Mouse (Mus musculus) thymus, postnatal 4 days (tissue): ENCODE measurements around the gene Adgrf3.
A peak's percentile ranks its signal among the peaks of the same experiment; 100 is the strongest.

Experiments used
- DNase-seq: peaks from one replicate; pipeline ENCODE4 v3.0.0; 2021

Adgrf3 gene

DNA sequence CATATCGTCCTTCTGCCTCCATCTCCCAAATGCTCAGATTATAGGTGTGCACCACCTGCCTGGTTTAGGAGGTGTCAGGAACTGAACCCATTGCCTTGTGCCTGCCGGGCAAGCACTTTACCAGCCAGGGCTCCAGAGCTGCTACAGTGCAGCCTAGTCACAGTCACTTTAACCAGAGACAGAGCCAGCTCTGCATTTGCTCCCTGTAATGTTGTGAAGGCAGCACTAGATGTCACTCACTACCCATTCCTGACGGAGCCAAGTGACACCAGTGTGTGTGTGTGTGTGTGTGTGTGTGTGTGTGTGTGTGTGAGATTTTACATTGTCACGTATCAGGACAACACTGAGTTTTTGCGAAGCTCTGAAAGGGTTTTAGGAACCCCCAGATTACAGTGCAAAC, 4.0 kb downstream of the Adgrf3 start:
- peak; percentile 31 for DNase-seq

DNA sequence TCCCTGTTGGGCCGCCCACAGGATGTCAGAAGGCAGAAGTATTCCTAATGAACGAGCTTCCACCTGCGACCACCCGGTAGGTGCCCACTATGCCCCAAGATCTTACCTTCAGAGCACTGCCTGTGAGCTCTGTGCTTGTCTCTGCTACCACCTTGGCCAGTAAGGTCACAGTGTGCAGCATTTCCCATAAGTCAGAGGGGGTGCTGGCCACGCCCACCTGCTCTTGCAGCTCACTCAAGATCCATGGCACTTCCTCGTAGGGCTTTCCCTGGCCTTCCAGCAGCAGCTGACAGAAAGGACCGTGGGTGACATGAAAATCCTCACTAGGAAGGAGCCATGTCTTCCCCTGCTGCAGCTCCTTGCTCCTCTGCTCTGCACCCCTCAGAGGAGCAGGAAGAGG, 7.3 kb downstream of the Adgrf3 start:
- peak; percentile 60 for DNase-seq

DNA sequence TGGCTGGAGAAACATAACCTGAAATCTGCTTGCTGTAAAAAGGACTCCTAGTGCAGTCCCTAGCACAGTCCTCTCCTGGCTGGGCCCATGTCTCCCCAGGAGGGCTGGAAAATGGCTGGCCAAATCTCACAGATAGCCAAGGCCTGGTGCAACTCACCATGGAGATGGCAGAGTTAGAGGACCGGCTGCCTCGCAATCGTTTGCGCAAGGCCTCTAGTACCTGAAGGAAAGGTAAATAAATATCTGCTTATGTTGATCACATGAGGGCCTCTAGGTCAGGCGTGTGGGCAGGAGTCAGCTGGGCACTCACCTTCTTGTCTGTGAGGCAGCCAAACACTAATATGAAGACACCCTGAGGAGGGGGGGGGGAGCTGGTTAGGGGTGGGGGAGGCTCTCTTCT, 10.2 kb downstream of the Adgrf3 start:
- DNase-seq, result no peak

DNA sequence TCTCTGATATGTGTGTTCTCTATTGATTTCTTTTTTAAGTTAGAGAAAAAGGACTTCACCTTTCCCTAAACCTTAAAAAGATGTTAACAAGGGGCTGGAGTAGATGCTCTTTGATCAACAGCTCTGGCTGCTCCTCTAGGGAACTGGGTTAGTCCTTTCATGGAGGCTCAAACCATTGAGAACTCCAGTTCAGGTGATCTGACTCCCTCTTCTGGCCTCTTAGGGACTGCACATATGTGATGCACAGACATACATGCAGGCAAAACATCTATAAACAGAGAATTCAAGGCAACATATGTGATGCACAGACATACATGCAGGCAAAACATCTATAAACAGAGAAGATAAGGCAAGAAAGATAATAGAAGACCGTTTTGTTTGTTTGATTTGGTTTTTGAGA, 13.1 kb downstream of the Adgrf3 start:
- no peak for DNase-seq

DNA sequence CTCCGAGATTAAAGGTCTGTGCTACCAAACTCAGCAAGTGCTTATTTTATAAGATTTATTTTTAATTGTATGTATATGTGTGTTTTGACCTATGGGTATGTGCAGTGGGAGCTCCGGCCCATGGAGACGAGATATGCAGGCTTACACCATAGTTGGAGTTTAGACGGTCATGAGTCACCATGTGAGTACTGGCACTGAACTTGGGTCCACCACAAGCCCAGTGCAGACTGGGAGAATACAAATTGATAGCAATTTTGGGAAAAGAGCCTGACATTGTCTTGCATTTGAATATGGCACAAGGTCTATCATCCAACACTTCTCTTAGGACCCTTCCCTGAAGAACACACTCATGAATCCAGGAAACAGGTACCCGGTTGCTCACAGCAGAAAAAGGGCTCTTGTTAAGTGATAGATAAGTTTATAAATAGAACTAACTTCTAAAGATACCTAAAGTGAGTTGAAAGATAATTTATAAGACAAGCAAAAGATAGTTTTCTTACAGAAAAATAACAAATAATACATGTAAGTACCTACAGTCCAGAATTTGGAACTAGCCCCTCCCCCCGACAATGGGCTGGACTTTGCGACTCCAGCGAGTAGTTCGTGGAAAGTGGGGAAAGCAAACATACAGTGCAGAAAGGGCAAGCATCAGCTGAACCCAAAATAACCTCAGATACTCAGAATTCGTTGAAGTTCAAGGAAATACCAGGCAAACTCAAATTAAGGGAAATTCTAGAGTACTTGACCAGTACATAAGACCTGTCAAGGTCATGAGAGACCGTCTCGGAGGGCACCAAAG, 17.6 kb downstream of the Adgrf3 start:
- no peak for DNase-seq

DNA sequence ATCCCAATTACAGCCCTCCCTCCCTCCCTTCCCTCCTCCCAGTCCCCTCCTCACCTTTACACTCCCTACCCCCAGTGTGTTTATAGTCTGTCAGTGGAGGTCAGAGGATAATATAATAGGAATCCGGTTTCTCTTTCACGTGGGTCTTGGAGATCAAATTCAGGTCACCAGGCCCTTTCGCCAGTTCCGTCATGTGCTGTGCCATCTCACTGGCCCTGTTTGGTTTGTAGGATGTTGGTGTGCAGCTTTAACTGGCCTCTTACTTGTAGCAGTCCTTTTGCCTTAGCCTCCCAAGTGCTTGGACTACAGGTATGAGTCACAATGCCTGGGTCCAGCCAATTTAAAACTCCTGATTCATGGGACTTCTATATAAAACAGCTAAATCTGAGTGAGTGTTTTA, 29.7 kb downstream of the Adgrf3 start:
- no peak for DNase-seq

DNA sequence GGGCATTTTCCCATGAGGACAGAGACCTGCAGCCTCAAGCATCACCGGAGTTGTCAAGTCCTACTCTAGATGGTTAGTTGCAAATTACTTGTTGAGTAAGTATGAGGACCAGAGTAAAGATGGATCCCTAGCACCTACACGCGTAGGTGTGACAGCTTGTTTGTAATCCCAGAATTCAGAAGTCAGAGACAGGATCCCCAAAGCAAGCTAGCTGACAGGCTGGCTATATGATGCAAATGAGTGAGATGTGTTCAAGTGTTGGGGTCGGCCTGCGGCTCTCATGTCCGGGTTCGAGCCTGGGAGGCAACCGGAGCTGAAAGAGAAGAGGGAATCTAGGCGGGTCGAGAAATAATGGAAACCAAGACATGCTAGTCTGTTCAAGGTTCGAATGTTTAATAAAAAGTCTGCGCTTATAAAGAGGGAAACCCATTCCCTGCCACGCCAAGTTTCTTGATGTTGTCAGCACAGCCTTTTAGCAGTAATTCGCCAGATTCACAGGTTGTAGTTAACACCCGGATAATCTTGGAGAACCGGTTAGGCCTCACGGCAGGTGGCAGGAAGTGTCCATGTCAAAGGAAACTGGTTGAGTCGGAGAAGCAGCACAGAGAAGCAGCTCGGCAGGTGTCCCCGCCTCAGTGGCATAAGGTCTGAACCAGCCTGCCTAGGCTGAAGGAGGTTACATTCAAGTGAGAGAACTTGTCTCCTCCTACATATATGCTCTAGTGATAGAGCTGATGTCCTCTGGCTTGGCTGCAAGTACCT, 32.4 kb downstream of the Adgrf3 start:
- DNase-seq, result no peak

DNA sequence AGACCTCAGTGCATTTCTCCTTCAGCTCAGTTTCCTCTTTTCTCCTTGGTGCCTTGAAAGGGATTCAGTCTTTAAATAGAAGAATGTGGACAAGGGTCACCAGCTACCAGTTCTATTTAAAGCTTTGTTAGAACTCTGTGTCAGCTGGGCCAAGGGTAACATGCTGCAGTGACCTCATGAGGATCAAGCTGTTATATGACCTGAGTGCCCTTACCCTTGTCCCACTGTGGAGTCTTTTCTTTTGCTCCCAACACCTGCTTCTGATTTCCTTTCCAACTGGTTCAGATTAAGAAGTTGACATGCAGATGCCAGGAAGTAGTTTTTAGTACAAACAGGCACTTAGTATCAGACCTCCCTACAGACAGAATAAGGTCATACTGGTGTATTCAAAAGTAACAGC, 33.4 kb downstream of the Adgrf3 start:
- no peak for DNase-seq

DNA sequence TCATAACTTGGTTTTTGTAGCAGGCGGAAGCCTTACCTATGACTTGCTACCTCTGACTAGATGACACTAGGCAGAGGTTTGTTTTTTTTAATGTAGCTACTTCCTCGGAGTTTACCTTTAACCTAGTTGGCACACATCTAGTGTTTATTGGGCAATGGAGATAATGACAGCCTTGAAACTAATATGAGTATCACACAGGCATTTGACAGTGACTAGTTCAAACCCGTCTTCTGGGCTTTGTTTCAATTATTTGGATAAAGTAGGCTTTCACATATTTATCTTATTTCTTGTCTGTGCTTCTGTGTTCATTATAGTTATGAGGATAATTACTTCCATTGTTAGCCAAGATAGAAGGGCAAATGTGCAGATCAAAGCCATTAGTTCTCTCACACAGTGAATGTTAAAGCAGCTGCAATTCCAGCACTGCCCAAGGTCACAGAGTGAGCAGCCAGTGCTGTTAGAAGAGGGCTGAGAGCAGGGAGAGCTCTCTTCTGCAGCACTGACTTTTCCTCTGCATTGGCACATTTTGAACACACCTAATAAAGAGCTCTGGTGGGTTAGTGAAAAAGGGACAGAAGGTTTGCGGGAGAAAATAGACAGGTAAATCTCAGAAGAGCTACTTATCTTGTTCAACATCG, 35.1 kb downstream of the Adgrf3 start:
- DNase-seq, result no peak

DNA sequence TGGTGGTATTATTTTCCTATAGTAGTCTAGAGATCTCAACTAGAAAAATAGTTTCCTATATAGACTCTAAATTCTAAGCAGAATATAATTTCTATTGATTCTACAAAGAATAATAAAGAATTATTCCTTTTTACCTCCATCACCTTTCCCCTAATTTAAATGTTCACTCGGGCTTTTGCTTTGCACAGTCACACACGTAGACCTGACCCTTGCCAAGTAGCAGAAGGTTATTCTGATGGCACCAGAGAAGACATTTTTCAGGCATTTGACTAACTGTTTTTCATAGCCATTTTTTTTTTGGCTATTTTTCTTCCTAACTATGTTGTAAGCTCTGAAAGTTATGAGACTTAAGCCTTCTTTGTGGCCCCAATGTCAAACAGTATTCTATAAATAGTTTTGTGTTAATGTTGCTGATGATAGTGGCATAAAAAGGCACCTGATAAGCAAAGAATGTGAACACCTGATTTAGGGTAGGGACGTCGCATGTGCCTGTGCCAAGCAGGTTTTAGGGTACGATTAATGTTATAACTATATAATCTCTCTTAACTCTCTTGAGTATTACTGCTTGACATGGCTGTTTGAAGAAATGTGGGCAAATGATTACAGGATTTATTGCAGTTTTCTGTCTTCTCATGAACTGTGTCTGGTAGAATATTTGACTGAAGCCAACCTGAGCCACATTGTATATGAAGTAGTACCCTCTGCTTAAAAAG, 40.1 kb downstream of the Adgrf3 start:
- no peak for DNase-seq

DNA sequence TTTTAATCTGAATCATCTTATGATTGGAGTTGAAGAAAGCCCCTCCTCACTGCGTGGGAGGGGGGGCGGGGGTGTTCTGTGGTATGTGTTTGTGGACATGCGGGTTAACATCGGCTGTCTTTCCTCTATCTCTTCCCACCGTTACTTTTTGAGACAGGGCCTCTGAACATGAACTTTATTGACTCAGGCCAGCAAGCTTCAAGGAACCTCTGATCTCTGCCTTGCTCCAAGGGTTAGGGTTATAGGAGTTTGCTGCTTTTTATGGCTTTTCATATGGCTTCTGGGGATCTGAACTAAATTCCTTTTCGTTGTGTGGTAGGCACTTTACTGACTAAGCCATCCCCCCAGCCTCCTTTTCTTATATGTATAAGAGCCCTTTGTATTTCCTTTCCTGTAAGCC, 43.2 kb downstream of the Adgrf3 start:
- no peak for DNase-seq

DNA sequence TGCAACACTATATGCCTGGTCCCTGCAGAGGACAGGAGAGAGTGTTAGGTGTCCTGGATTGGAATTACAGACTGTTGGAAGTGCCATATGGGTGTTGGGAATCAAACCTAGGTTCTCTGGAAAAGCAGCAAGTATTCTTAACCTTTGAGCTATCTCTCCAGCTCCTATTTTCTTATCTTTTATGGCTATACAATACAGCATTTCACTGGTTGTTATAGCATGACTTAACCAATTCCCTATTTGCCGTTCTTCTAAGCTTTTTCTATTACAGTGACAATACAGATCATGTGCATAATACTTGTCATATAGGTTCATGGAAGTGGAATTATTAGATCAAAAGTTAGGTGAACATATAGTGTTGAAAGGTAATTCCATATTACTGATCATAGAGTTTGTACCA, 43.7 kb downstream of the Adgrf3 start:
- no peak for DNase-seq

DNA sequence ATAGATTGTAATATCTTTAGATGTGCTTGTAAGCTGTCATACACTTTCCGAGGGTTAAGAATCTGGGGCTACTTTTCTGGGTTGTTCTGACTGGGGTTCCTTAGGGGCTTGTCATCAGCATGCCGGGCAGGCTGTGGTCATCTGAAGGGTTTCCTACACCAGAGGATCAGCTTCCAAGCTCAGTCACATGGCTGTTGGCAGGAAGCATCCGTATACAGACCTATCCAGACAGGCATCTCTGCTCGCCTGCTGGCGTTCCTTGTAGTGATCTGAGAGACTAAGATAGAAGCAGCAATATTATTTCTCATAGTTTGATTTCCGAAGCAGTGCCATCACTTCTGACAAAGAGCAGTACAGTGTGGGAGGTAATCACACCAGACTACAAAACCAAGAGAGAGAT, 45.9 kb downstream of the Adgrf3 start:
- DNase-seq, result no peak

DNA sequence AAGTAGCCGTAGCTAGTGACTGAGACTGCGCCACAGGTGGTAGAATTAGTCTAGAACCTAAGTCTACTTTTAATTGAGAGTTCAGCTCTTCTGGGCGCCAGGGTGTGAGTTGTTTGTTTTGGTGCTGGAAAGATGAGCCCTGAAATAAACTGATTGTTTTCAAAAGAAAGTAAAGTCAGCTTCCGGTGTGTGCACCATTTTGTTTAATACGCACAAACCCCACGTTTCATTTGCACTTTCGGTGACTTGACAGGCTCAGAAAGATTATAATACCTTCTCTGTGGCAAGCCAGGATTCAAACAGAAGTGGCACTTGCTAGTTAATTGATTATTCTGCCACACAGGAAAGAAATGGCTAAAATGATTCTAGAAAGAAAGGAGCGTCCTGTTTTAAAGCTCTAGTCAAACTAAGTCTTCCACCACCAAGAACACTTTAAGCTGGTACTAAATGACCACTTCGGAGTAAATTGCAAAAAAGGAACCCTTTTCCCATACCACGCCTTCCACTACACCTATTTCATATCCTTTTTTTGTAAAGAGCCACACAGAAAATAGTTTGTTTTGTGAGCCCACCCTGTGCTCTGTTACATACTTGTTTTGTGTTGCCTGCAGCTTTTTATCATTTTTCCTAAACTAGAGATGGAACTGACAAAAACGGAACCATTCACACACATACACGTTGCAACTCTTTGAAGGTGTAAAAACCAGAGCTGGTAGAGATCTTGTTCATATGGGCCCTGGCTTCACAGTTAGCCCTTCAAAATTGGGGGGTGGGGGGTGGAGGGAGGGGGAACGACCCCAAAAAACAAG, 49.5 kb downstream of the Adgrf3 start:
- no peak for DNase-seq

DNA sequence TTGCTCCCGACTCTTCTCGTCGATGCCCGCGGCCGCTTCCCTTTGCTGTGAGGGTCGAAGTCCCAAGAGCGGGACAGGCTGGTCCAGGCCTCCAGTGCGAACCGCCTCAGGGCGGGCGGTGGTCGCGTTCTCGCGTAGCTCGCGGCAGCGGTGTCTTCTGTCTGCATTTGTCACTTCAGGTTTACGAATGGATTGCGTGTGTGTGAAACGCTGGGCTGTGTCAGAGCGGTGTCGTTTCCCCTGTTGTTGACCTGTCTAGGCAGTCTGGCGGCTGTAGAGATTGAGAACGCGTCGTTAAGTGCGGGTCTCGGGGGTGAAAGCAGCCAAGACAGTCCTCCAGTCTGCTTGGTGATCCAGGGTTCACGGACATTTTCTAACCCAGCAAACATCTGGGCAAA, 50.1 kb downstream of the Adgrf3 start:
- DNase-seq, result no peak

DNA sequence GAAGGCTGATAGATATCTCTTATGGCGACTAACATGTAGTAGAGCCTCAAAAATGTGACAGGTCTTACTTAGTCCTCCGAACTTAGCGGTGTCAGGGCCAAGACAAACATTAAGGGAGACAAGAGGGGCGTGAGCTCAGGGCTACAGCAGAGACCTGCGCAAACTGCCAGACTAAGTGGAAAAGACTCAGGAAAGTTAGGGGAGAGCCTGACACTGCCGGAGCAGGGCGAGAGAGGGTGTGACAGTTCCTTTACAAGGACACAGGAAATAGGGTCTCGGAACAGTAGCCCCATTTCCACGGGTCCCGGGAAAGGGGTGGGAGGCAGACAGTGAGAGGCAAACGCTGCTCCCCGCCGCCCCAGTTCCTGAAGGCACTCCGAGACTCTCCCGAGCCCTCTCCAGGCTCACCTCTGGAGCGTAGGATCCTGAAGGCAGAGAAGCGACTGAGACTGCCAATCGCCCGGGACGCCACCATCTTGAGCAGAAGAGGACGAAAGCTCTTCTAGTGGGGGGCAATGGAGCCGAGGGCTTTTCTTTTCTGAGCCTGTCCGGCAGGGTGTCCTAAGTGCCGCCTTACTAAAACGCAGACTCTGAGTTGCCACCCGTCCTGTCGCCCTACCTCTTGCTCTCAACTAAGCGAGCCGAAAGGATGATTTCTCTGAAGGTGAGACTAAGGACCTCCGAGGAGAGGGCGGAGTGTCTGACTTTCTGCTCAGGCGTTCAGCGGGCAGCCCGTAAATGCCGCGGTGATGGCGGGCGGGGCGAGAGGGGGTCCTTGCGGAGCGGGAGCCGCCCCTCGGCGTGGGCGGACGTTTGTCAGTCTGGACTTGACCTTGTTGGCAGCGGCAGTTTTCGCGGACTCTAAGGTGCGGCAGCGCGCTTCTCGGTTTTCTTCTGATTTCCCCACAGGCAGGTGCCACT, 50.8 kb downstream of the Adgrf3 start, which contains the start of the genes Hadha and Hadhb:
Gene Hadha, minus strand, starts transcription at position 689 of the 921 bp plus-strand sequence.
Gene Hadhb, plus strand, starts transcription at position 775 of the 921 bp plus-strand sequence.
- peak; percentile 95 for DNase-seq

DNA sequence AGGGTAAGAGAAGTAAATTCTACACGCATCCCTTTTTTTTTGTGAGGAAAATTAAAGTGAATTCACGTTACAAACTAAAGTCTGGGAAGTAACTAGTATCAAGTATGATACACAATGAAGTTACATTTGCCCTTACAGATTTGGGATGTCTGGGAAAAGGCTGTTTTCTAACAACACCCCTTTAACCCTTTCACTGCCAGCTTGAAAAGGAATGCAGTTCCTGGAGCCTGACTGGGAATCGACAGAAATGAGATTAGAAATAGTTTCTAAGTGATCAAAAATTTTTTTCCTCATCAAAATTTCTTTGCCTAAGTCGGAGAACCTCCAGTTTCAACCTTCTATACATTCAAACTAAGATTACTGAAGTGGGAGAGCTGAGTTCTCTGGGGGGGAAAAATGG, 51.5 kb downstream of the Adgrf3 start:
- no peak for DNase-seq

DNA sequence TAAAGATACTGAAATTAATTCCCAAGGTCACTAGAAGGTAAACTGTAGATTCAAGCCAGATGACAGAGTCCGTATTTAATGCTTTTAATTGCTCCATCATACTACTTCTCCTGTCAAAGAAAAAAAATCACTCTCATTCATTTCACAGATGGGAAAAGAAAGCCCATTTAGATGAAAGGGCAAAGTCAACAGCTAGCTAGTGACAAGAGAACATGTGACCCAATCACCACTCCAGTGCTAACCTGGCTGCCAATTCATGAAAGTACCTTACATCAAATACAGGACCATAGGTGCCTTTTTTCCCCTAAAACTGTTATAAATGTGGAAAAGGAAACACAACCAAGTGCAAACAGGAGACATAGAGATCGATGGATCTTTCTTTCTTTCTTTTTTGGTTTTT, 52.3 kb downstream of the Adgrf3 start:
- DNase-seq, result no peak

DNA sequence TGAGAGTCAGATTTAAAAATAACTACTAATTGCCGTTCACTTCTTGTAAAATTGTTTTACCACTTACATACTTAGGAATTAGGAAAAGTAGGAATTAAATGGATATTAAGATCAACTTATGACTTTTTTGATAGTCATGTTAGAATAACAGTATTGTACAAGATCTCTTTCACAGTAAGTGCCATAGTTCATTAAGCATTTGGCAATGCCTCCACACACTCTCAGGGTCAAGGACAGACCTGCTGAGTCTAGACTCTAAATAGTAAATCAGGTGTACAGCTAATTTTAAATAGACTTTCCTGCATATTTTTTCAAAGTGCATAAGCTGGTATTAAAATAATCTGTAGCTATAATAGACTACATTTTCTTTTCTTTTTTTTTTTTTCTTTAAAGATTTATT, 53.1 kb downstream of the Adgrf3 start:
- DNase-seq, result no peak

DNA sequence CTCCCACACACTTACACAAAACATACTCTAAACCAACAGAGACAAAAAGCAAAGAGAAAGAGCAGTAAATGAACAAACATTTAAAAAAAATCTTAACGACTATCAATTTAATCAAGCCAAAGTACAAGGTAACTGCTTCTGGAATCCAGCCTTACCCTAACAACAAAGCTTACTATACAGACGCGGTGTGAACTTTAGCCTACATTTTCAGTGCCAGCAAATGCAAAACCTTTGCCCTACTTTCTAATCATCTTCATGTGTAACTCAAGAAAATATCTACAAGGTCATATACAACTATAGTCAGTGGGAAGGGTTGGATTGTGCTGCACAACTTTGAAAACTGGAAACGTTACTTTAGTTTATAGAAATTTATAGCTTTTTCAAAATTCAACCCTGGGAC, 53.5 kb downstream of the Adgrf3 start:
- DNase-seq, result no peak
